Mouse (Mus musculus) lung, embryonic 16.5 days (tissue): ENCODE results near the gene Gja3. TPM values are rescaled to one million over a fixed set of nuclear protein-coding genes. Genes with fewer than 3 reads are reported as not detected.

ENCODE experiments used
- ATAC-seq: fragments of 200-750 bp; cut with Nextera tagmentation; 2 replicates; pipeline ENCODE4 v1.8.0; 2017; ENCODE audit warnings: low read depth, mild to moderate bottlenecking, moderate library complexity
- H3K27ac ChIP-seq: fragments of 300-500 bp; sonication (generic); 2 replicates; pipeline ENCODE4 v1.5.1; 2014; ENCODE audit warnings: mild to moderate bottlenecking, control low read depth, low read length
- H3K27me3 ChIP-seq: fragments of 300-500 bp; sonication (generic); 2 replicates; pipeline ENCODE4 v1.6.1; 2014; ENCODE audit warnings: low read depth, low read length, mixed read lengths; ENCODE audit not compliant: control insufficient read depth, insufficient read depth
- H3K36me3 ChIP-seq: fragments of 300-500 bp; sonication (generic); 2 replicates; pipeline ENCODE4 v1.6.1; 2014; ENCODE audit warnings: low read length; ENCODE audit not compliant: control insufficient read depth, insufficient read depth
- H3K4me1 ChIP-seq: fragments of 300-500 bp; sonication (generic); replicated peaks from 2 replicates; pipeline ENCODE4 v1.6.1; 2014; ENCODE audit warnings: low read length, mixed read lengths; ENCODE audit not compliant: control insufficient read depth, insufficient read depth
- H3K4me2 ChIP-seq: fragments of 300-500 bp; sonication (generic); 2 replicates; pipeline ENCODE4 v1.6.1; 2014; ENCODE audit warnings: low read depth, low read length, control low read depth
- H3K4me3 ChIP-seq: fragments of 300-500 bp; sonication (generic); 2 replicates; pipeline ENCODE4 v1.5.1; 2014; ENCODE audit warnings: mild to moderate bottlenecking, low read length, control low read depth
- H3K9ac ChIP-seq: fragments of 300-500 bp; sonication (generic); 2 replicates; pipeline ENCODE4 v1.6.1; 2014; ENCODE audit warnings: low read length, control low read depth
- H3K9me3 ChIP-seq: fragments of 300-500 bp; sonication (generic); 2 replicates; pipeline ENCODE4 v1.6.1; 2016; ENCODE audit warnings: low read length; ENCODE audit not compliant: control insufficient read depth
- WGBS: fragments of 180-500 bp; shearing (Covaris S2); extraction: QIAGEN DNeasy Blood & Tissue Kit; methylation state at CpG from one replicate; pipeline ENCODE4 v1.1.7; 2014; 5-methylcytosine and 5-hydroxymethylcytosine counted together
- polyA plus RNA-seq: library from polyadenylated mRNA; unstranded; fragments of >200 nt; fragmentation: Nextera tagmentation; extraction: Ambion mirVana; gene quantifications from 2 replicates; pipeline ENCODE4 v1.2.1, GENCODE M21; 2015

The Gja3 gene
- polyA plus RNA-seq: 6.0 and 7.5 TPM in 2 replicates

DNA sequence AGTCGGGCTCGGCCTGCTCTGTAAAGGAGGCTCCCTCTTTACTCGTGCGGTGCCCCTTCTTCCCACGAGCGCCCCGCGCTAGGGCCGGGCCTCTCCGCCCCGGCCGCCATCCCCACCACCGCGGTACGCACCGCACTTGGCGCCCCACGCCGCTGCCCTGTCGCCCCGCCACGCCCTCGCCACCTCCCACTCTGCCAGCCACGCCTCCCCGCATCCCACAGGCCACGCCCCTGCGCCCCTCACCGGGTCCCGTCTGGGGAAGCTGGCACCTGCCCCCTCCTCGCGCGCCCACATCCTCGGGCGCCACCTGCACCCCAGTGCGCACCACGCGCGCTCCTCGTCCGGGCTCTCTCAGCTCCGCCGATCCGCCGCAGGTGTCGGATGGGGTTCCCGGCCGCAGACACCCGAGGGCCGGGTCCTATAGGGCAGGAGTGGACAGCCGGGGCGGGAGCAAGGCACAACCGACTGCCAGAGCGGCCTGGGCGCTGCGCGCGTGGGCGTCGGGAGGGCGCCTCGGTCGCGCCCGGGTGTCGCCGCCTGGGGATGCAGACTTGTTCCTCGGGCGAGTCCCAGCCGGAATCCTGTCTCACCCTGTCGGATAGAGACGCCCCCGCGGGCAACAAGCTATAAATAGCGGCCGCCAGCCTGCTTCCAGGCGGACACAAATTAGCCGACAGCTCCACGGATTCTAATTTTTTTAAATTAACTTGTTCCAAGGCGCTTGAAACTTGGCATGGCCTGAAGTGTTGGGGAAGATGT lies at the start of gene Gja3:
Gene Gja3, minus strand, starts transcription at position 538 of the 759 bp plus-strand sequence.
- H3K27me3 ChIP-seq: peaks cover 34% of the 10 kb centered on the region
- H3K9me3 ChIP-seq: no peaks in the 10 kb centered on the region
- H3K4me3 ChIP-seq: peak within 1 kb of the TSS; percentile 57
- 1% methylated on average over 63 of the region's 79 CpGs for WGBS
- H3K4me2 ChIP-seq: peak within 1 kb of the TSS; percentile 94
- H3K4me1 ChIP-seq: peaks cover 13% of the 10 kb centered on the region
- peak; percentile 60 for ATAC-seq
- no peaks in the 10 kb centered on the region for H3K36me3 ChIP-seq
- peak within 1 kb of the TSS; percentile 51 for H3K9ac ChIP-seq
- no peak within 1 kb of the TSS for H3K27ac ChIP-seq

DNA sequence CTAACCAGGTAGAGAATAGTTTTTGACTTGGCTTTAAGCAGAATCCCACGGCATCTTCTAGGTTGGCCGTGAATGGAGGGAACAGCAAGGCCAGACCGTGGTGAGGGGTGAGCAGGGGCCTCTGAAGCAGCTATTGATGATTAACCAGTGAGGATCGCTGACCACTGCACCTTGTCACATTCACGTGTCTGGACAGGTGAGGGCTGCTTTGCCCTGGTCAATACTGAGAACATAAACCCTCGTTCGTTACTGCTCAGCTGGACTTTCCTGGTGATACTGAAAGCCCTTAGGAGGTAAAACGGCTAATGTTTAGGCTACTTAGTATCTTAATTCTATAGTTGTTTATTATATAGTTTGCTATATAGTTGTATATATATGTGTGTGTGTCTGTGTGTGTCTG lies 49.2 kb upstream of the Gja3 start:
- 45% methylated on average over 8 of the region's 8 CpGs for WGBS
- Histone ChIP-seq H3K4me1 (peaks cover 9% of the 10 kb centered on the region; the same call in 1 of the 2 replicates), H3K36me3 (no peaks in the 10 kb centered on the region), H3K9ac (no peak overlapping the region), H3K4me3 (no peak overlapping the region), H3K9me3 (no peaks in the 10 kb centered on the region), H3K4me2 (no peak overlapping the region), H3K27me3 (peaks cover 53% of the 10 kb centered on the region), H3K27ac (no peak overlapping the region)
- ATAC-seq: no peak

DNA sequence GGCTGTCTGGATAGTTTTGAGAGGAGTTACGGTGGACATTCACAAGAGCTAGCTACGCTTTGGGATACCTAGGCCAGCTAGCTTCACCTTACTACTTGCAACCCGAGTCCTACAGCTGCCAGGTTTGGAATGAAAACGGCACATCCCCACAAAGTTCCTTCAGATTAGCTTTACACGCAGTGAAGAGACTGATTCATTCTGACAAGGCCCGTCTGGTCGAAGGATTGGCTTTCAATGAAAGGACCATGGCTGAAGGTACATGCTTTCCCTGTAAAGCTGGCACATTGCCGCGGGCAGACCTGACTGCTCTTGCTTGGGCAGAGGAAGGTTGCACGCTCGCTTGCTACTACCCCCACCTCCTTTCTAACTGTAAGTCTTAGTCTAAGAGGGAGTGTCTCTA lies 47.8 kb upstream of the Gja3 start:
- Histone ChIP-seq H3K4me3 (no peak overlapping the region), H3K9ac (no peak overlapping the region), H3K9me3 (no peaks in the 10 kb centered on the region), H3K4me2 (no peak overlapping the region), H3K36me3 (no peaks in the 10 kb centered on the region), H3K27ac (no peak overlapping the region), H3K4me1 (peaks cover 9% of the 10 kb centered on the region; the same call in 1 of the 2 replicates), H3K27me3 (peaks cover 55% of the 10 kb centered on the region)
- 44% methylated on average over 11 of the region's 11 CpGs for WGBS
- no peak for ATAC-seq

DNA sequence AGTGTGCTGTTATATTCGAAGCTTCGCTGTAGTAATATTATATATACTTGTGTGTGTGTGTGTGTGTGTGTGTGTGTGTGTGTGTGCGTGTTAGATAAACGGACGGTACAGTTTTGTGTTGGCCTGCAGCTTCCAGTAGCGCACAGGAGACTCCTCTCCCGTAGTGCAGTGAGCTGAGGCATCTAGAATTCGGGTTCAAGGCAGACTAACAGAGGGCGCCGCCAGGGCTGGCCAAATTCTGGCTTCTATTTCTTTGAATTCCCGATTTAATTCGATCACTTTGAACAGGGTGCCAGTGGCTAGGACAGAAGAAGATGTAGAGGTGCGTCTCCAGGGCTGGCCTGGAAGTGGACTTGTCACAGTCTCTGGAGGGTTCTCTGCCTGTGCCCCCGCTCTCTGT lies 47.2 kb upstream of the Gja3 start:
- peaks cover 9% of the 10 kb centered on the region; the same call in 1 of the 2 replicates for H3K4me1 ChIP-seq
- ATAC-seq: peak; percentile 5; the same call in 1 of the 2 replicates
- H3K4me3 ChIP-seq: peak overlapping the region; percentile 67; the same call in 1 of the 2 replicates
- H3K4me2 ChIP-seq: peak overlapping the region; percentile 100; the same call in 1 of the 2 replicates
- H3K9me3 ChIP-seq: no peaks in the 10 kb centered on the region
- no peak overlapping the region for H3K9ac ChIP-seq
- WGBS: 14% methylated on average over 14 of the region's 14 CpGs
- H3K27ac ChIP-seq: no peak overlapping the region
- peaks cover 55% of the 10 kb centered on the region for H3K27me3 ChIP-seq
- H3K36me3 ChIP-seq: no peaks in the 10 kb centered on the region

DNA sequence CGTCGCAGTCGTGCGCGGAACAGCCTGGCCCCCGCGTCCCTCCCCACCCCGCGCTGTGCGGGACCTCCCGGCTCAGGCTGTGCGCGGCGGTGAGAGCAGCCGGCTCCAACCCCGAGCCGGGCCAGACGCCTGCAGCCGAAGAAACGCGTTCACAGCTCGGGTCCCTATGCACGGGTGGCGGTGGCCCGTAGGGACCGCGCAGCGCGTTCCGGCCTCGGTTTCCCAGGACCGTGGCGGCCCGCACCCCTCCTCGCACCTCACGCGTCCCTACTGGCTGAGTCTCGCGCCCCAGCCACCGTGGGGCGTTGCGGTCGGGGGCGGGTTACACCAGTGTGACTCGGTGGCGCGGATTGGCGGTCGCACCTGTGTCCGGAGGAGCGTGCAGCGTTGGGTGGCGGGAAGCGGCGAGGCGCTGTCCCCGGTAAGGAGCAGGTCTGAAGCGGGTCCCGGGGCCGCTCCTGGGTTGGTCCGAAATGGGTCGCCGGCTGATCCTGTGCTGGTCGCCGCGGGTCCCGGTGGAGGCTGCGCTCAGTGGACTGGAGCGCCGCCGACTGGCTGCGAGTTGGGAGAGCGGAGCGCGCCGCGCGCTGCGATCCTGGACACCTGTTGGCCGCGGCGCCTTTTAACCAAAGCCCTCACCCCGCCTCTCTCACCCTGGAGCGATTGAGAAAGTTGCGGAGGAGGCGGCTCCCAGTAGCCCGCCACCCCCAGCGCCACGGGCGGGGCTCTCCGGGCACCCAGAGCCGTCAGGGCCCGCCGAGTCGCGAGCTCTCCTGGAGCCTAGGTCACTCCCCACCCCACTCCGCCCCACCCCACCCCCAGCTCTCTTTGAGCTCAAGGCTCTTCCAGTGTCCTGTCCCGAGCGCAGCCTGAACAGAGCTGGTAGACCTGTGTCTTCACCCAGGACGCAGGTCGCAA lies 46.5 kb upstream of the Gja3 start, which contains the start of gene Gjb2:
Gene Gjb2, minus strand, starts transcription at position 597 of the 918 bp plus-strand sequence.
- Histone ChIP-seq H3K9me3 (no peaks in the 10 kb centered on the region), H3K9ac (peak within 1 kb of the TSS; percentile 63), H3K27ac (no peak within 1 kb of the TSS), H3K4me2 (peak within 1 kb of the TSS; percentile 100), H3K27me3 (peaks cover 55% of the 10 kb centered on the region), H3K4me3 (peak within 1 kb of the TSS; percentile 67), H3K4me1 (peaks cover 9% of the 10 kb centered on the region; the same call in 1 of the 2 replicates), H3K36me3 (no peaks in the 10 kb centered on the region)
- ATAC-seq: peak; percentile 73
- under 1% methylated on average over 100 of the region's 101 CpGs for WGBS

DNA sequence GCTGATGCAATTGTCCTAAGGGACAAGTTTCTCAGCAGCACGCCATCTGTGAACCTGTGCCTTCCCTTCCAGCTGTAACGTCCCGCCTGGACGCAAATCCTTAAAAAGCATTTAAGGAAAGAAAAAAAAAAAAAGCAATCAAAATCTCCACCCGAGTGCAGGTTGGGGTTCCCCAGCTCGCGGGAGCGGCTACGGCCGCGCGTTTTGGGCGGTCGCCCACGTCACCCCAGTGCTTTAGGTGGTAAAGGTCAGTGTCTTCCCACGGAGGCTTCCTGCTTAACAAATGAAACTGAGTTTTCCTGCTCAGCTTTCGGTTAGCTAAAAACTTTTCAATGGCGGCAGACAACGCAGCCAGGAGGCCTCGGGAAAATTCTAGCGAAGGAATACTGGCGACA lies 45.8 kb upstream of the Gja3 start:
- WGBS: 3% methylated on average over 22 of the region's 22 CpGs
- H3K4me3 ChIP-seq: peak overlapping the region; percentile 67

DNA sequence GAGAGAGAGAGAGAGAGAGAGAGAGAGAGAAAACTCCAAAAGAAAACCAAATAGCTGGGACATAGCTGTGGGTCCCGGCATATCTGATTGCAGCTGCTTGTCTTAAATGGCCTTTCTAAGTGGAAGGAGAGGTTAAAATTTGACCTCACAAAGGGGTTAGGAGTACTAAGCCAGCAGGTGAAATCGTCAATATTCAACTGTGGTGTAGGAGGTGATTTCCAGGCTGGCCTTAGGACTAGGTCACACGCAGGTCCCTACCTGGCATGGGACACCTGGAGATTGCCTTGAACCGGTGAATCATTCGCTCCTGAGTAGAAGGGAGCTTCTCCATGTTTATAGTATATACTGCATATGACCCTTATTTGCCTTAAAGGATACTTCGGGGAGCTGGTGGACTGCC lies 45.2 kb upstream of the Gja3 start:
- no peak overlapping the region for H3K4me2 ChIP-seq
- H3K27me3 ChIP-seq: peaks cover 55% of the 10 kb centered on the region
- H3K9me3 ChIP-seq: no peaks in the 10 kb centered on the region
- no peak overlapping the region for H3K9ac ChIP-seq
- H3K36me3 ChIP-seq: no peaks in the 10 kb centered on the region
- no peak overlapping the region for H3K4me3 ChIP-seq
- 61% methylated on average over 6 of the region's 6 CpGs for WGBS
- no peak for ATAC-seq
- H3K27ac ChIP-seq: no peak overlapping the region
- peaks cover 9% of the 10 kb centered on the region; the same call in 1 of the 2 replicates for H3K4me1 ChIP-seq

More for the DNA sequence above, 45.8 kb upstream of the Gja3 start:
- Histone ChIP-seq H3K4me2 (peak overlapping the region; percentile 100), H3K27me3 (peaks cover 55% of the 10 kb centered on the region), H3K4me1 (peaks cover 9% of the 10 kb centered on the region; the same call in 1 of the 2 replicates), H3K27ac (no peak overlapping the region), H3K9me3 (no peaks in the 10 kb centered on the region), H3K9ac (peak overlapping the region; percentile 63), H3K36me3 (no peaks in the 10 kb centered on the region)
- no peak for ATAC-seq

DNA sequence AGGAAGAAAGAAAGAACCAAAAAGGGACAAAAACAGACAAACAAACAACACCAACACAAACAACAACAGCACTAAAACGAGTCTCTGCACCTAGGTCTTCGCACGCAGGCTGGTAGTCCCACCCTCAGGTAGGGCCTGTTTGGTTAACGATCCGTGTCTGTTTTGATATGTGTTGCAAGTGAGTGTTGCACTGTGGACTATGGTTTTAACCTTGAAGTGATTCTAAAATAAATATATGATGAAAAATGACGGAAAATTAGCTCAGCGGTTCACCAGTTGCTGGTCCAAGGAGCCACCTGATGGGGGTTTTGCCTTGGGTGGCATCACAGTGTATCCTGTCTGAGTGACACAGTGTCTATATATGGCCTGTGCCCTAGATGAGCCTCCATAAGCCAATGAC lies 43.7 kb upstream of the Gja3 start:
- H3K4me2 ChIP-seq: no peak overlapping the region
- H3K27ac ChIP-seq: no peak overlapping the region
- peaks cover 42% of the 10 kb centered on the region for H3K27me3 ChIP-seq
- H3K9me3 ChIP-seq: no peaks in the 10 kb centered on the region
- WGBS: 69% methylated on average over 7 of the region's 7 CpGs
- peaks cover 9% of the 10 kb centered on the region; the same call in 1 of the 2 replicates for H3K4me1 ChIP-seq
- no peak overlapping the region for H3K9ac ChIP-seq
- no peak overlapping the region for H3K4me3 ChIP-seq
- H3K36me3 ChIP-seq: no peaks in the 10 kb centered on the region
- no peak for ATAC-seq

DNA sequence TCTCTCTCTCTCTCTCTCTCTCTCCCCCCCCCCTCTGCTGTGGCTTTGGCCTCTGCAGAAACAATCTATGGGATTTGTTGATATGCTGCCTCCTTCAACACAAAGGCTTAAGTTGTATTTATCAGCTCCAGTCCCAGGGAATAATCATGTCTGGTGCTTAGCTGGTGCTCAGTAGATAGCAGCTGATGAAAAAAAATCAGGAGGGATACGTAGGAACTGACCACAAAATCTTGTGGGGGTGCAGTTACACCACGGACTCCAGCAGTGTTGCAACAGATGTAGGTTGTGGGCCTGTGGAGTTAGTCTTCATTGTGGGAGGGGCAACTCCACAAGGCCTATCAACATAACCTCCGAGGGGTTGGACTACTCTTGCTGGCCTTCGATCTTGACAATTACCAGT lies 38.0 kb upstream of the Gja3 start:
- 67% methylated on average over 4 of the region's 4 CpGs for WGBS
- Histone ChIP-seq H3K36me3 (no peaks in the 10 kb centered on the region), H3K4me3 (no peak overlapping the region), H3K4me2 (no peak overlapping the region), H3K4me1 (no peaks in the 10 kb centered on the region), H3K27me3 (no peaks in the 10 kb centered on the region), H3K9ac (no peak overlapping the region), H3K9me3 (no peaks in the 10 kb centered on the region), H3K27ac (no peak overlapping the region)
- no peak for ATAC-seq
